Mouse (Mus musculus): ENCODE results near the gene Arl3.

DNA sequence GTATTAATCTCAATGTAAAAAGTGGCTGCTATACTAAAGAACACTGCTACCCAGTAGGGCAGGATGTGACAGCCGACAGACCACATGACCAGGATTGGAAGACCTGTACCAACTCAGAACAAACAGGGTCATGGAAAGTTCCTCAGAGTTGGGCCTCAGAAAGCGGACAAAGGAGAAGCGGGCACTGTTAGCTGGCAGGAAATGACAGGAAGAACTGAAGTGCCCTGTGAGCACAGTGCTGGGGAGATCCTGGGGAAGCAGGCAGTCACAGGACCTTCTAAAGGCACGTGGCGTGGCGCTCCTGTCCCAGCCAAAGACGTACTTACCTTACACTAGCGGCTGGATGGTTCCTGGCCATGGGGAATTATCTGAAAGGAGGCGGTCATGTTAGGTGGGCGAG is 61.7 kb downstream of the Arl3 start:
- TF ChIP-seq CTCF (IDR thresholded peaks at IDR 0.05) (no peak), EP300 (IDR thresholded peaks at IDR 0.05) (no peak; the same call in 1 of the 2 replicates)
